Mouse (Mus musculus): ENCODE data around the gene Slc22a3. TPM values are rescaled to one million over a fixed set of nuclear protein-coding genes. Genes with fewer than 3 reads are reported as not detected.

Gene Slc22a3
- polyA plus RNA-seq, 2 experiments, result 0.56 to 0.97 TPM

GRCm38 (mm10) chr17:12519089-12519488, 11.6 kb upstream of the Slc22a3 start:
- TF ChIP-seq CTCF (IDR thresholded peaks at IDR 0.05; ENCODE audit: low read depth), result no peak
- TF ChIP-seq EP300 (IDR thresholded peaks at IDR 0.05; ENCODE audit: low read depth), result no peak
- Histone ChIP-seq H3K9ac (replicated peaks) (no peak overlapping the region), H3K27ac (no peak overlapping the region), H3K4me2 (ENCODE audit: low read depth) (no peak overlapping the region), H3K4me3 (ENCODE audit: insufficient read depth in 1 of 2, low read depth in 2 of 2, low read length in 2 of 2) (no peak overlapping the region), H3K27me3 (ENCODE audit: control insufficient read depth, insufficient read depth, low read length) (no peaks in the 10 kb centered on the region), H3K9me3 (ENCODE audit: control insufficient read depth, low read length) (no peaks in the 10 kb centered on the region), H3K36me3 (replicated peaks; ENCODE audit: control insufficient read depth, insufficient read depth, low read depth) (no peaks in the 10 kb centered on the region), H3K4me1 (replicated peaks; ENCODE audit: control insufficient read depth in 2 of 2, insufficient read depth in 2 of 2, low read length in 1 of 2) (peaks cover 0 to 3% of the 10 kb centered on the region in 2 experiments; a peak in 1 of 4 replicates)
- ATAC-seq (ENCODE audit: insufficient read depth) (no peak), DNase-seq (ENCODE audit: low read depth in 3 of 3, low spot score in 3 of 3) (no peak)
- 14% methylated on average over 2 of the region's 2 CpGs for WGBS (ENCODE audit: insufficient replicate concordance)

- TF ChIP-seq CTCF (IDR thresholded peaks at IDR 0.05; ENCODE audit: low read depth) (no peak), EP300 (IDR thresholded peaks at IDR 0.05; ENCODE audit: low read depth) (no peak)
- H3K9ac ChIP-seq (replicated peaks), result no peak overlapping the region
- H3K4me1 ChIP-seq (replicated peaks; ENCODE audit: control insufficient read depth in 2 of 2, insufficient read depth in 2 of 2, low read length in 1 of 2), result peaks cover 0 to 6% of the 10 kb centered on the region in 2 experiments; a peak in 1 of 4 replicates
- H3K27ac ChIP-seq, result no peak overlapping the region
- H3K36me3 ChIP-seq (replicated peaks; ENCODE audit: control insufficient read depth, insufficient read depth, low read depth), result no peaks in the 10 kb centered on the region
- no peak overlapping the region for H3K4me2 ChIP-seq (ENCODE audit: low read depth)
- H3K9me3 ChIP-seq (ENCODE audit: control insufficient read depth, low read length), result no peaks in the 10 kb centered on the region
- H3K27me3 ChIP-seq (ENCODE audit: control insufficient read depth, insufficient read depth, low read length), result no peaks in the 10 kb centered on the region
- DNase-seq (ENCODE audit: low read depth in 3 of 3, low spot score in 3 of 3) (no peak), ATAC-seq (ENCODE audit: insufficient read depth) (no peak)
- 40% methylated on average over 6 of the region's 6 CpGs for WGBS (ENCODE audit: insufficient replicate concordance)
- H3K4me3 ChIP-seq (ENCODE audit: insufficient read depth in 1 of 2, low read depth in 2 of 2, low read length in 2 of 2), result no peak overlapping the region
Measured at GRCm38 (mm10) chr17:12518194-12518593, 10.7 kb upstream of the Slc22a3 start.

GRCm38 (mm10) chr17:12513997-12514396, 6.5 kb upstream of the Slc22a3 start:
- H3K27me3 ChIP-seq (ENCODE audit: control insufficient read depth, insufficient read depth, low read length), result no peaks in the 10 kb centered on the region
- 32% methylated on average over 5 of the region's 5 CpGs for WGBS (ENCODE audit: insufficient replicate concordance)
- ATAC-seq (ENCODE audit: insufficient read depth) (no peak), DNase-seq (ENCODE audit: low read depth in 3 of 3, low spot score in 3 of 3) (no peak)
- TF ChIP-seq CTCF (IDR thresholded peaks at IDR 0.05; ENCODE audit: low read depth) (peak; percentile 14; the same call in 1 of the 2 replicates), EP300 (IDR thresholded peaks at IDR 0.05; ENCODE audit: low read depth) (no peak)
- no peak overlapping the region for H3K27ac ChIP-seq
- H3K9ac ChIP-seq (replicated peaks), result no peak overlapping the region
- no peak overlapping the region for H3K4me3 ChIP-seq (ENCODE audit: insufficient read depth in 1 of 2, low read depth in 2 of 2, low read length in 2 of 2)
- no peak overlapping the region for H3K4me2 ChIP-seq (ENCODE audit: low read depth)
- H3K4me1 ChIP-seq (replicated peaks; ENCODE audit: control insufficient read depth in 2 of 2, insufficient read depth in 2 of 2, low read length in 1 of 2), result peaks cover 0 to 6% of the 10 kb centered on the region in 2 experiments; a peak in 1 of 4 replicates
- H3K9me3 ChIP-seq (ENCODE audit: control insufficient read depth, low read length), result no peaks in the 10 kb centered on the region
- no peaks in the 10 kb centered on the region for H3K36me3 ChIP-seq (replicated peaks; ENCODE audit: control insufficient read depth, insufficient read depth, low read depth)

GRCm38 (mm10) chr17:12513107-12513923, 5.8 kb upstream of the Slc22a3 start:
- no peak for TF ChIP-seq CTCF (IDR thresholded peaks at IDR 0.05; ENCODE audit: low read depth)
- TF ChIP-seq EP300 (IDR thresholded peaks at IDR 0.05; ENCODE audit: low read depth), result peak; percentile 58
- Histone ChIP-seq H3K36me3 (replicated peaks; ENCODE audit: control insufficient read depth, insufficient read depth, low read depth) (no peaks in the 10 kb centered on the region), H3K4me2 (ENCODE audit: low read depth) (no peak overlapping the region), H3K4me1 (replicated peaks; ENCODE audit: control insufficient read depth in 2 of 2, insufficient read depth in 2 of 2, low read length in 1 of 2) (peaks cover 0 to 6% of the 10 kb centered on the region in 2 experiments; a peak in 1 of 4 replicates), H3K9ac (replicated peaks) (no peak overlapping the region), H3K9me3 (ENCODE audit: control insufficient read depth, low read length) (no peaks in the 10 kb centered on the region), H3K27ac (no peak overlapping the region), H3K27me3 (ENCODE audit: control insufficient read depth, insufficient read depth, low read length) (peaks cover 3% of the 10 kb centered on the region; the same call in 1 of the 2 replicates), H3K4me3 (ENCODE audit: insufficient read depth in 1 of 2, low read depth in 2 of 2, low read length in 2 of 2) (no peak overlapping the region)
- DNase-seq (ENCODE audit: low read depth in 3 of 3, low spot score in 3 of 3) (peak; percentile 16 to 24 (median 17)), ATAC-seq (ENCODE audit: insufficient read depth) (peak; percentile 74)
- 14% methylated on average over 9 of the region's 9 CpGs for WGBS (ENCODE audit: insufficient replicate concordance)

- Histone ChIP-seq H3K27me3 (ENCODE audit: control insufficient read depth, insufficient read depth, low read length) (peaks cover 22% of the 10 kb centered on the region), H3K27ac (no peak overlapping the region), H3K4me2 (ENCODE audit: low read depth) (no peak overlapping the region), H3K4me1 (replicated peaks; ENCODE audit: control insufficient read depth in 2 of 2, insufficient read depth in 2 of 2, low read length in 1 of 2) (peaks cover 0 to 10% of the 10 kb centered on the region in 2 experiments; a peak in 2 of 4 replicates), H3K4me3 (ENCODE audit: insufficient read depth in 1 of 2, low read depth in 2 of 2, low read length in 2 of 2) (no peak overlapping the region), H3K9ac (replicated peaks) (no peak overlapping the region), H3K9me3 (ENCODE audit: control insufficient read depth, low read length) (no peaks in the 10 kb centered on the region), H3K36me3 (replicated peaks; ENCODE audit: control insufficient read depth, insufficient read depth, low read depth) (no peaks in the 10 kb centered on the region)
- ATAC-seq (ENCODE audit: insufficient read depth) (no peak), DNase-seq (ENCODE audit: low read depth in 3 of 3, low spot score in 3 of 3) (no peak)
- TF ChIP-seq EP300 (IDR thresholded peaks at IDR 0.05; ENCODE audit: low read depth) (no peak), CTCF (IDR thresholded peaks at IDR 0.05; ENCODE audit: low read depth) (no peak)
- 25% methylated on average over 3 of the region's 3 CpGs for WGBS (ENCODE audit: insufficient replicate concordance)
Measured at GRCm38 (mm10) chr17:12511193-12511592, 3.7 kb upstream of the Slc22a3 start.
